Mouse (Mus musculus): ENCODE measurements around the gene Etfb. TPM values are rescaled to one million over a fixed set of nuclear protein-coding genes. Genes with fewer than 3 reads are reported as not detected.
A peak's percentile ranks its signal among the peaks of the same experiment; 100 is the strongest.

Etfb gene
- total and polyA plus RNA-seq, 3 experiments, result 60.1 to 218 (median 92.3) TPM

- Histone ChIP-seq H3K4me1 (ENCODE audit: insufficient read depth, low read depth, low read length) (peaks cover 23% of the 10 kb centered on the region), H3K9me3 (replicated peaks) (no peaks in the 10 kb centered on the region), H3K4me3 (ENCODE audit: low read depth, low read length) (no peak overlapping the region), H3K36me3 (replicated peaks) (peaks cover 88% of the 10 kb centered on the region), H3K27me3 (ENCODE audit: insufficient read depth, low read length) (no peaks in the 10 kb centered on the region)
- ATAC-seq (ENCODE audit: extremely low read depth, insufficient number of reproducible peaks, low FRiP score, poor library complexity, severe bottlenecking) (no peak), DNase-seq (ENCODE audit: low spot score) (no peak)
- no peak for TF ChIP-seq TAL1 (conservative IDR thresholded peaks at IDR 0.05; ENCODE audit: low read depth, low read length)
- TF ChIP-seq GATA2 (IDR thresholded peaks at IDR 0.05; ENCODE audit: borderline replicate concordance, low read depth, low read length), result no peak
Observed at GRCm38 (mm10) chr7:43453599-43454355, 9.9 kb downstream of the Etfb start.

- no peaks in the 10 kb centered on the region for H3K9me3 ChIP-seq (replicated peaks)
- ATAC-seq (ENCODE audit: extremely low read depth, insufficient number of reproducible peaks, low FRiP score, poor library complexity, severe bottlenecking), result no peak
- H3K27me3 ChIP-seq (ENCODE audit: insufficient read depth, low read length), result no peaks in the 10 kb centered on the region
- peaks cover 21% of the 10 kb centered on the region for H3K4me1 ChIP-seq (ENCODE audit: insufficient read depth, low read depth, low read length)
- DNase-seq (ENCODE audit: low spot score), result no peak
- peaks cover 84% of the 10 kb centered on the region for H3K36me3 ChIP-seq (replicated peaks)
- TF ChIP-seq TAL1 (conservative IDR thresholded peaks at IDR 0.05; ENCODE audit: low read depth, low read length), result no peak
- TF ChIP-seq POLR2AphosphoS5 (IDR thresholded peaks at IDR 0.05; ENCODE audit: insufficient replicate concordance, low read depth, low read length), result no peak
- TF ChIP-seq CTCF (IDR thresholded peaks at IDR 0.05; ENCODE audit: low read depth, low read length), result no peak
- TF ChIP-seq GATA1 (IDR thresholded peaks at IDR 0.05; ENCODE audit: borderline replicate concordance, low read length), result no peak
- no peak for TF ChIP-seq GATA2 (IDR thresholded peaks at IDR 0.05; ENCODE audit: borderline replicate concordance, low read depth, low read length)
- no peak overlapping the region for H3K4me3 ChIP-seq (ENCODE audit: low read depth, low read length)
Observed at GRCm38 (mm10) chr7:43454371-43454770, 10.5 kb downstream of the Etfb start.

GRCm38 (mm10) chr7:43462851-43463250 is 19.0 kb downstream of the Etfb start, which contains the start of gene Vsig10l:
Vsig10l (plus strand) TSS chr7:43463151.
- DNase-seq (ENCODE audit: low spot score), result no peak
- peaks cover 41% of the 10 kb centered on the region for H3K27me3 ChIP-seq (ENCODE audit: insufficient read depth, low read length)

GRCm38 (mm10) chr7:43463976-43464375 is 20.1 kb downstream of the Etfb start:
- no peaks in the 10 kb centered on the region for H3K36me3 ChIP-seq (replicated peaks)
- no peaks in the 10 kb centered on the region for H3K9me3 ChIP-seq (replicated peaks)
- peaks cover 49% of the 10 kb centered on the region for H3K27me3 ChIP-seq (ENCODE audit: insufficient read depth, low read length)
- no peak for TF ChIP-seq POLR2AphosphoS5 (IDR thresholded peaks at IDR 0.05; ENCODE audit: insufficient replicate concordance, low read depth, low read length)
- no peak for DNase-seq (ENCODE audit: low spot score)
- no peak for ATAC-seq (ENCODE audit: extremely low read depth, insufficient number of reproducible peaks, low FRiP score, poor library complexity, severe bottlenecking)
- H3K4me3 ChIP-seq (ENCODE audit: low read depth, low read length), result no peak overlapping the region
- peaks cover 24% of the 10 kb centered on the region for H3K4me1 ChIP-seq (ENCODE audit: insufficient read depth, low read depth, low read length)

More at GRCm38 (mm10) chr7:43462851-43463250, 19.0 kb downstream of the Etfb start, which contains the start of gene Vsig10l:
- Histone ChIP-seq H3K4me1 (ENCODE audit: insufficient read depth, low read depth, low read length) (peaks cover 24% of the 10 kb centered on the region), H3K36me3 (replicated peaks) (peaks cover 3% of the 10 kb centered on the region), H3K9me3 (replicated peaks) (no peaks in the 10 kb centered on the region), H3K4me3 (ENCODE audit: low read depth, low read length) (no peak within 1 kb of the TSS)
- ATAC-seq (ENCODE audit: extremely low read depth, insufficient number of reproducible peaks, low FRiP score, poor library complexity, severe bottlenecking), result no peak
- no peak for TF ChIP-seq TAL1 (conservative IDR thresholded peaks at IDR 0.05; ENCODE audit: low read depth, low read length)
- no peak for TF ChIP-seq POLR2AphosphoS5 (IDR thresholded peaks at IDR 0.05; ENCODE audit: insufficient replicate concordance, low read depth, low read length)
- no peak for TF ChIP-seq GATA2 (IDR thresholded peaks at IDR 0.05; ENCODE audit: borderline replicate concordance, low read depth, low read length)
- no peak for TF ChIP-seq GATA1 (IDR thresholded peaks at IDR 0.05; ENCODE audit: borderline replicate concordance, low read length)
- no peak for TF ChIP-seq CTCF (IDR thresholded peaks at IDR 0.05; ENCODE audit: low read depth, low read length)

- no peaks in the 10 kb centered on the region for H3K36me3 ChIP-seq (replicated peaks)
- peaks cover 24% of the 10 kb centered on the region for H3K4me1 ChIP-seq (ENCODE audit: insufficient read depth, low read depth, low read length)
- no peak for ATAC-seq (ENCODE audit: extremely low read depth, insufficient number of reproducible peaks, low FRiP score, poor library complexity, severe bottlenecking)
- no peaks in the 10 kb centered on the region for H3K9me3 ChIP-seq (replicated peaks)
- H3K4me3 ChIP-seq (ENCODE audit: low read depth, low read length), result peak overlapping the region; percentile 72
- no peak for TF ChIP-seq GATA2 (IDR thresholded peaks at IDR 0.05; ENCODE audit: borderline replicate concordance, low read depth, low read length)
- TF ChIP-seq GATA1 (IDR thresholded peaks at IDR 0.05; ENCODE audit: borderline replicate concordance, low read length), result no peak
- no peak for DNase-seq (ENCODE audit: low spot score)
- peaks cover 49% of the 10 kb centered on the region for H3K27me3 ChIP-seq (ENCODE audit: insufficient read depth, low read length)
Observed at GRCm38 (mm10) chr7:43464864-43465343, 21.0 kb downstream of the Etfb start.

GRCm38 (mm10) chr7:43465344-43466098 is 21.6 kb downstream of the Etfb start:
- ATAC-seq (ENCODE audit: extremely low read depth, insufficient number of reproducible peaks, low FRiP score, poor library complexity, severe bottlenecking) (peak; percentile 85), DNase-seq (ENCODE audit: low spot score) (peak; percentile 81)
- TF ChIP-seq GATA2 (IDR thresholded peaks at IDR 0.05; ENCODE audit: borderline replicate concordance, low read depth, low read length), result no peak
- no peak for TF ChIP-seq CTCF (IDR thresholded peaks at IDR 0.05; ENCODE audit: low read depth, low read length)
- no peak for TF ChIP-seq POLR2AphosphoS5 (IDR thresholded peaks at IDR 0.05; ENCODE audit: insufficient replicate concordance, low read depth, low read length)
- no peak for TF ChIP-seq GATA1 (IDR thresholded peaks at IDR 0.05; ENCODE audit: borderline replicate concordance, low read length)
- TF ChIP-seq TAL1 (conservative IDR thresholded peaks at IDR 0.05; ENCODE audit: low read depth, low read length), result no peak
- peaks cover 49% of the 10 kb centered on the region for H3K27me3 ChIP-seq (ENCODE audit: insufficient read depth, low read length)
- H3K9me3 ChIP-seq (replicated peaks), result no peaks in the 10 kb centered on the region
- no peaks in the 10 kb centered on the region for H3K36me3 ChIP-seq (replicated peaks)
- H3K4me3 ChIP-seq (ENCODE audit: low read depth, low read length), result peak overlapping the region; percentile 72
- H3K4me1 ChIP-seq (ENCODE audit: insufficient read depth, low read depth, low read length), result peaks cover 24% of the 10 kb centered on the region
